Mouse (Mus musculus) left cerebral cortex, postnatal 25 days (tissue): ENCODE data around the gene Ankrd13b. TPM values are rescaled to one million over a fixed set of nuclear protein-coding genes. Genes with fewer than 3 reads are reported as not detected.

Experiments used
- DNase-seq, 2 experiments: peaks; one replicate each; pipeline ENCODE4 v3.0.0; 2022; ENCODE audit warnings: low spot score in 2 of 2, mixed read lengths in 1 of 2
- intact Hi-C: fragments of 180-260 bp; cut with DNase I; formaldehyde crosslinking; loops from one replicate; pipeline ENCODE4 v1.15.1; 2025
- total RNA-seq, 2 experiments: library from RNA; stranded (reverse); gene quantifications; 2 replicates each; pipeline ENCODE4 v1.2.3; 2021

The Ankrd13b gene
- total RNA-seq, 2 experiments from 2014 or later, result 100 to 101 TPM

GRCm38 (mm10) chr11:77468397-77468796, 21.1 kb downstream of the Ankrd13b start:
- intact Hi-C loops, result loop anchor here (5.0 kb wide), 3 partner anchors 34 to 366 kb away; no protein-coding TSS in a partner anchor
- DNase-seq, result no peak

DNA sequence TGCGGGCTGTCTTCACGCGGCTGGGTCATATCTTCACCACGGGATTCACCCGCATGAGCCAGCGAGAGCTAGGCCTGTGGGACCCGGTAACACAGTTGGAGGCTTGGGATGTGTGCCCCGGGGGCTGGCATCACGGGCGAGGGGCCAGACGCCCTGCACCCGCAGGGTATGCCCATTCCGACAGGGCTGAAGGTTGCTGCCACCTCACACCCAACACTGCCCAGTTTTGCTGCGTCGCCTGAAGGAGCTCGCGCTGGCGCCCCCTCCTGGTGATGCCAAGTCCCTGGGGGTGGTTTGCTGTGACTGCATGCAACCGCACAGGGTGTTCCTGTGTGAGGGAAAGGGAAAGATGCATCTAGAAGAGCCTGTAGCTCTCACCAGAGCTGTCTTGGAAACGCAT, 21.7 kb downstream of the Ankrd13b start:
- intact Hi-C loops, result loop anchor here (5.0 kb wide), 3 partner anchors 35 to 365 kb away; no protein-coding TSS in a partner anchor
- peak; percentile 73 to 81 for DNase-seq

DNA sequence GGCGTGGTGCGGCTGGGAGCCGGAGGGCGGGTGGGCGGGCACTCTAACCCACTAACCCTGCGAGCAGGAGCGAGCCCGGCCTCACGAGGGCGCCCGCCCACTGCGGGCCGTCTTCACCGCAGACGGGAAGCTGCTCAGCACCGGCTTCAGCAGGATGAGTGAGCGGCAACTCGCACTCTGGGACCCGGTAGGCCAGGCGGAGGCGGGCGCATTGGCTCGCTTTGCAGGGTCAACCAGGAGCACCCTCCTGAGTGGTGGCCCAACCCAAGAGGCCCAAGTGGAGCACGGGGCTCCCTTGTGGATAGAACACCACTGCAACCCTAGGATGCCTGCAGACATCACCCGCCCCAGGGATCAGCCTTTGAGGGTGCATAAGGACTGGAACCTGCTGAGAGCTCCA, 22.3 kb downstream of the Ankrd13b start:
- DNase-seq, result peak; percentile 66 to 68
- intact Hi-C loops, result loop anchor here (5.0 kb wide), 3 partner anchors 35 to 365 kb away; no protein-coding TSS in a partner anchor

GRCm38 (mm10) chr11:77466544-77466943, 22.9 kb downstream of the Ankrd13b start:
- intact Hi-C loops, result loop anchor here (5.0 kb wide), 3 partner anchors 36 to 364 kb away; no protein-coding TSS in a partner anchor
- no peak for DNase-seq

DNA sequence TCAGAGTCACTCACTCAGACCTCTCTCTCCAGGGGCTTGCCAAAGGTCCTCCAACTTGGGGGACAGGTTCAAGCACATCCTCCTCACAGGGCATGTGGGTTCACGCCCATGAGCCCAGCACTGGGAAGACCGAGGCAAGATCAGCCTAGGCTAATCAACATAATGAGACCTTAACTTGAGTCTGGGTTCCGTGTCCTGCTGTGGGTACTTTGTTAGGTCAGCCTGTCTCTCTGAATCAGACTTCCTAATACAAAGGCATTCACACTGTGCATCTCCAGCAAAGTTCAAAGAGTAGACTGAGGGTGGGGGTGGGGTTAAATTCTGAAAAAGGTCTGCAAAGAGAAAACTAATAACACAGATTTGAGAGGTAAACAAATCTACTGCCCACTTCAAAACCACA, 24.4 kb downstream of the Ankrd13b start:
- no peak for DNase-seq
- intact Hi-C loops, result loop anchor here (5.0 kb wide), 3 partner anchors 37 to 363 kb away; no protein-coding TSS in a partner anchor

DNA sequence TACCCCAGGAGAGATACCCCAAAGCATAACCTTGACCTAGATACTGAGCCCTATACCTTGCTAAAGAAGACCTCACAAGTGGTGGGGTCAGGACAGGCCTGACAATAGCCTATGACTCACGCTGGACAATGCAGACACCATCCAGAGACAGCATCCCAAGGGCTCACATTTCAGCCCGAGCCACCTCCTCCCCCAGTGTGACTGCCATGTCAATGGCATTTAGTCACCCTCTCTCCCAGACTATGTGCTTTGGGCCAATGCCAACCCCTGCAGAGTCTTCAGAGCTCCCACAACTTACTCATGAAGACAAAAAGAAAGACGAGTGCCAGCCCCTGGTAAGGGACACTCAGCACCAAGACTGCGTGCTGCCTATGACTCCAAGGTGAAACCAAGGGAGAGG, 24.8 kb downstream of the Ankrd13b start:
- no peak for DNase-seq
- intact Hi-C loops, result loop anchor here (5.0 kb wide), 3 partner anchors 38 to 362 kb away; no protein-coding TSS in a partner anchor

GRCm38 (mm10) chr11:77463786-77464185, 25.7 kb downstream of the Ankrd13b start:
- intact Hi-C loops, result no loop called here
- DNase-seq, result no peak

- intact Hi-C loops, result no loop called here
These were observed 26.4 kb downstream of the Ankrd13b start for GRCm38 (mm10) chr11:77463101-77463445.

DNA sequence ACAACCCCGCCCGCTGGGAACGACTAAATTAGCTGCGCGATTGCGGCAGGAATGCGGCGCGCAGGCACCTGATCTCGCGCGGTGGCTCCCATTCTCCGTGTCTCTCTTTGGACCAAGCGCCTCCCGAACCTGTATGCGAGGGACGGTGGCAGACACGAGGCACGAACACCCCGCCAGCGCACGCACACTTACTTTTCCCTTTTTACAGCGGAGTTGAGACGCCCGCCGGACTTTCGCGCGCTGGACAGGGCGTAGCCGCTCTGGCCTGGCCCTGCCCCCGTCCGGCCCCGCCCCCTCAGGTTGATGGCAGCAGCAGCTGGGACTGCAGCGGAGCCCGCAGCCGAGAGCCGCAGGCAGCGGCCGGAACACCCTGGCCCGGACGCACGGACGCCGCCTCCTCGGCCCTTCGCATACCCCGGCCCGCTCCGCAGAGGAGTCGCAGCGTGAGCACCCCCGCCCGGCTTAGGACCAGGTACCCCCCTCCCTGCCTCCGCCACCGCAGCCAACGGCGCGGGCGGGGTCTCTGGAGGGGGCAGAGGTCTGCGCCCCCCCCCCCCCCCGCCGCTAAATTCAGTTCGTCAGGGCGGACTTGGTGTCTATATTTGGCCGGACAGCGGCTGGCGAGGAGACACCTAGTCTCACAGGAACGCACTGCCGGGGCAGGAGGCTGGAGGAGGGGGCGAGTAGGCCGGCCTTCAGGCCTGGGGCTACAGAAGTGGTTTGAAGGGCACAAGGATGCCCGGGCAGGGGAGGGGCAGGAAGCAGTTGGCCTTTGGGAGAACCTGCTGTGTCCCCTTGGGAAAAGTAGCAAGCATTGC, 27.0 kb downstream of the Ankrd13b start, which contains the start of gene Coro6:
Gene Coro6 (plus strand): TSS at position 129 of the 818 bp plus-strand sequence.
- intact Hi-C loops, result no loop called here
- DNase-seq, result peak; percentile 36 to 56

More at GRCm38 (mm10) chr11:77463101-77463445, 26.4 kb downstream of the Ankrd13b start:
- DNase-seq, result no peak

- intact Hi-C loops, result no loop called here
- DNase-seq, result no peak
These were observed 27.6 kb downstream of the Ankrd13b start for GRCm38 (mm10) chr11:77461856-77462255.

DNA sequence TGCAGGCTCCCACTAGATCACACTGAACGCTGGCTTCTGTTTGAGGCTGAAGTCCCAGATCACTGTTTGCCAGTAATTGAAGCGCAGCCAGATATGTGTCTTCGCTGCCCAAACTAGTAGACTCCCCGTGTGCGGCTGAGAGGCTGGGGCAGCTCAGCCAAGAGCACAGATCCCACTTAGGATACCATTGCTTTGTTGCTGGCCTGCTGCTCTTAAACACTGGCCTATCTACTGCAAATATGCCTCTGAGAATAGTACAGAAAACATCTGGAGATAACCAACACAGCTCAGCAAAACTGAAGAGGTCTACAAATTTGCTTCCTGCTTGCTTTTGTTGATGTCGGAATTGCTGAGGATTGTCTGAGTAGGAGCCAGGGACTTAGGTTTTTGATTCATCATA, 32.6 kb downstream of the Ankrd13b start:
- no peak for DNase-seq
- intact Hi-C loops, result no loop called here

DNA sequence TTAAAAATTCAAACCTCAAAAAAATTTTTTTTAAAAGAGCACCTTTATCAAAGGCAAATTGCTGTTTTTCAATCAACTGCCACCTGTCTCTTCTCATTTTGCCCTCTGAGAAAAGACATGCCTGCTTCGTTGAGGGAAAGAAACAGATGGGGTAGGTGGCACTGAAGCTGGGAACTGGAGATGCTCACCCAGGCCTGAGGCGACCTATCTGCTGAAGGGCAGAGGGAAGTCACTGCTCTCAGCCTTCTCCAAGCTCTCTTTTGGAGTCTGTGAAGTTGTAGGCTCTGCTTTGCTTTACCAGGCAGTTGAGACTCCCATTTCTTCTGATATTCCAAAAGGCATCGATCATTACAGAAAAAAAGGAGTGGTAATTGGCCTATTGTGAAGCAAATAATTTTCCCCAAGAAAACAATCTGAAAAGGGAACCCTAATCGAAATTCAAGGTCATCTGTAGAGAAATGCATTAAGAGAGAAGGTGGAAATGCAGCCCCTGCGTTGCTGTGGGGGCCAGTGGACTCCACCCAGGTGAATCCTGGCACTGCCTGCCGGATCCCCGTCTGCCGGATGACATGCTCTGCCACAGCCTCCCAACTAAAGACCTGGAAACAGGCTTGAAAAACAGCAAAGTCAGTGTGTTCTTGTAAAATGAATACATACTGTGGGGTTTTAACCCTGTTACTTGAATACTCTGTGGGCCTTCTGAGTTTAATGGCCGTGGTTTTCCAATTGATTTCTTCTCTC, 33.5 kb downstream of the Ankrd13b start:
- no peak for DNase-seq
- intact Hi-C loops, result no loop called here

DNA sequence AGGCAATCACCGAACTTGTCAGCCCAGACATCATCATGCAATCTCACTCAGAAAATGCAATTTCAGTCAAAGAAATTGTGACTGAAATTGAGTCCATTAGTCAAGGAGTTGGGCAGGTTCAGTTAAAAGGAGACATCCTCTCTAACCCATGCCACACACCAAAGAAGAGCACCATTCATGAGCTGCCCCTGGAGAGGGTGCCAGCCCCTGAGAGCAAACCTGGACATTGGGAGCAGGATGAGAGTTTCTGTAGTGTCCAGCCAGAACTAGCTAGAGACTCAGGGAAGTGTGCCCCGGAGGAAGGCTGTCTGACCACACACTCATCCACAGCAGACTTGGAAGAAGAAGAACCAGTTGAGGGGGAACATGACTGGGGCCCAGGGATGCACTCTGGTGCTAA, 36.1 kb downstream of the Ankrd13b start:
- no peak for DNase-seq
- intact Hi-C loops, result no loop called here

DNA sequence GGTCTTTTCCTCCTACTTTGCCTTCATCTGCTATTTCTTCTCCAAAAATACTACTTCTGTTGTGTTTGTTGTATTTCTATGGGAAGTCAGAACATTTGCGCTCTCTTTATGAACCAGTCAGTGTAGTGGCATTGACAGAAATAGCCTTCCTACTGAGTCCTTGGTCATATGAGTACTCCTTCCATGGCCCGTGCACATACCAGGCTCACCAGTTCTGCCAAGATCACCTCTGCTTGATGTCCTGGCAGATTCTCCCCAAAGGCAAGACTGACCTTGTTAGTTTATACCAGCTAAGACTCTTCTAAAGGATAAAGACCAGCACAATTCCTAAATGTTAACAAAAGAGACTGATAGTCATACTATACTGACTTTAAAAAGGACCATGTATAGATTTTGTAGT, 37.8 kb downstream of the Ankrd13b start:
- DNase-seq, result no peak
- intact Hi-C loops, result no loop called here

DNA sequence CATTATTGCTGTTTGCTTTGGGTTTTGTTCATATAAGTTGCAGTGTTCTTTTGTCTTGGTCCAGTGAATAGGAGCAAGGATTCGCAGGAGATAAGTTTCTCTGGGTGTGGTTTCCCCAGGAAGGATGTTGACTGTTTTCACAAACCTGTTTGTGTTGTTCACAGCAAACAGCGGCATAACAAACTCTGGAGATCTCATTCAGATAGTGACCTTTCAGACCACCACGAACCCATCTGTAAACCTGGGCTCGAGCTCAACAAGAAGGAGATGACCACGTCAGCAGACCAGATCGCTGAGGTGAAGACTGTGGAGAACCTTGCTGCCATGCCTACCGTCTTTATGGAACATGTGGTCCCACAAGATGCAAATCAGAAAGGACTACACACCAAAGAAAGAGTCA, 40.3 kb downstream of the Ankrd13b start:
- DNase-seq, result no peak
- intact Hi-C loops, result loop anchor here (5.0 to 10.0 kb wide), 2 partner anchors 104 to 132 kb away; no protein-coding TSS in a partner anchor

- peak in 1 of 2 experiments; percentile 55 for DNase-seq
These were observed 42.8 kb downstream of the Ankrd13b start for GRCm38 (mm10) chr11:77446628-77447041.

GRCm38 (mm10) chr11:77444939-77445338, 44.5 kb downstream of the Ankrd13b start:
- no peak for DNase-seq
- intact Hi-C loops, result loop anchor here (5.0 to 10.0 kb wide), 2 partner anchors 100 to 128 kb away; no protein-coding TSS in a partner anchor

More at GRCm38 (mm10) chr11:77446628-77447041, 42.8 kb downstream of the Ankrd13b start:
- intact Hi-C loops, result loop anchor here (5.0 to 10.0 kb wide), 2 partner anchors 102 to 129 kb away; no protein-coding TSS in a partner anchor

GRCm38 (mm10) chr11:77442186-77443170, 47.0 kb downstream of the Ankrd13b start:
- peak in 1 of 2 experiments; percentile 55 for DNase-seq
- intact Hi-C loops, result loop anchor here (10.0 kb wide), 1 partner anchor 98 kb away; no protein-coding TSS in a partner anchor

DNA sequence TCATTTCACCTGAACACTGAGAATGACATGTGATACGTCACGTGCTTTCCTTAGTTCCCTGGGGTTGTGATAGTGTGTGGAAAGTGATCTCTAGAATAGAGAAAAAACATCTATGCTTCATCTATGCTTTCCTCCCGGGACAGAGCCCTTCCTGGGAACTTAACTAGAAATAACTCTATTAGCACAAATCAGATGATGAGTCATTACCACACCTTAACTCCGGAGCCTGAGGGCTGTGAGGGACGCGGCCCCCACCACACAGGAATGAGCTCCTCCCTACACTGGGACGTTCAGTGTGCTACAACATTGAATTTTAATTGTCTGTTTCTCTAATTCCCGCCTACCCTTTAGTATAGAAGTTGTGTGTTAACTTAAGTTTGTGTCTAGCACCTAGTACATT, 48.5 kb downstream of the Ankrd13b start:
- intact Hi-C loops, result loop anchor here (10.0 kb wide), 1 partner anchor 96 kb away; no protein-coding TSS in a partner anchor
- no peak for DNase-seq
